Mouse (Mus musculus) liver, embryonic 14 days (tissue): ENCODE results near the gene Sfi1. TPM values are rescaled to one million over a fixed set of nuclear protein-coding genes. Genes with fewer than 3 reads are reported as not detected.

Experiments
- polyA plus RNA-seq: library from polyadenylated mRNA; depleted of rRNA; stranded (reverse); fragments of >200 nt; gene quantifications from 2 replicates; pipeline ENCODE4 v1.2.3, GENCODE M21; 2012; rRNA removed

Sfi1 gene
- 4.5 and 4.8 TPM in 2 replicates for polyA plus RNA-seq

GRCm38 (mm10) chr11:3193363-3193762, at the start of gene Sfi1:
TSS of gene Sfi1 (minus strand) at chr11:3193463.

DNA sequence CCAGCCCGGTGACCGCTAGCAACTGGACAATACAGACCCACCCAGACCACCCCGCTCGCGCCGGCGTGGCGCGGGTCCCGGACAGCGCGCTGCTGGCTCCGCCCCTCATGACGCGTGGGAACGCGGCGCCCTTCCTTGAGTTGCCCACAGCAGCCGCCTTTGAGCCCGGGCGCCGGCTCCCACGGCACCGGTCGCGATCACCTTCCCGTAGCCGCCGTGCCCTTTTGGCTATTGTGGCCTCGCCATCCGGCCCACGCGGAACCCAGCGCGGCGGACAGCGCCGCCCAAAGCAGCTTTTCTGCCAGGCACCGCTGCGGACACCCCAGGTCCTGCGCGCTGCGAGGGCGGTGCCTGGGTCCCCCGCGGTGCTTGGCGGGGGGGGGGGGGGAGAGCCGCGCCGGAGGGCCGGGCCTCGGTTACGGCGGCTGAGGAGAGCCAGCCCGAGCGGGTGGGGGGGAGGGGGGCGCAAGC, 9.0 kb upstream of the Sfi1 start, which contains the start of gene Eif4enif1:
Gene Eif4enif1, plus strand, starts transcription at position 162 of the 471 bp plus-strand sequence.

Other genes starting within 250 kb of the Sfi1 start
- gene Eif4enif1, start 8.9 kb upstream of the Sfi1 start, polyA plus RNA-seq = 33.7 and 39.7 TPM in 2 replicates
- gene Drg1, start 73.0 kb upstream of the Sfi1 start, polyA plus RNA-seq = 41.4 and 45.3 TPM in 2 replicates
- 15.1 and 16.6 TPM in 2 replicates for gene Patz1, start 95.4 kb upstream of the Sfi1 start, polyA plus RNA-seq
- 0.50 and 0.63 TPM in 2 replicates for gene Pik3ip1, start 136.9 kb upstream of the Sfi1 start, polyA plus RNA-seq
- gene Limk2, start 215.7 kb upstream of the Sfi1 start, polyA plus RNA-seq = 6.5 and 8.0 TPM in 2 replicates